Mouse (Mus musculus): ENCODE data around the gene Ccn1. TPM values are rescaled to one million over a fixed set of nuclear protein-coding genes. Genes with fewer than 3 reads are reported as not detected.

Ccn1 gene
- total RNA-seq, 2 experiments from 2014 or later: 4.4 TPM

DNA sequence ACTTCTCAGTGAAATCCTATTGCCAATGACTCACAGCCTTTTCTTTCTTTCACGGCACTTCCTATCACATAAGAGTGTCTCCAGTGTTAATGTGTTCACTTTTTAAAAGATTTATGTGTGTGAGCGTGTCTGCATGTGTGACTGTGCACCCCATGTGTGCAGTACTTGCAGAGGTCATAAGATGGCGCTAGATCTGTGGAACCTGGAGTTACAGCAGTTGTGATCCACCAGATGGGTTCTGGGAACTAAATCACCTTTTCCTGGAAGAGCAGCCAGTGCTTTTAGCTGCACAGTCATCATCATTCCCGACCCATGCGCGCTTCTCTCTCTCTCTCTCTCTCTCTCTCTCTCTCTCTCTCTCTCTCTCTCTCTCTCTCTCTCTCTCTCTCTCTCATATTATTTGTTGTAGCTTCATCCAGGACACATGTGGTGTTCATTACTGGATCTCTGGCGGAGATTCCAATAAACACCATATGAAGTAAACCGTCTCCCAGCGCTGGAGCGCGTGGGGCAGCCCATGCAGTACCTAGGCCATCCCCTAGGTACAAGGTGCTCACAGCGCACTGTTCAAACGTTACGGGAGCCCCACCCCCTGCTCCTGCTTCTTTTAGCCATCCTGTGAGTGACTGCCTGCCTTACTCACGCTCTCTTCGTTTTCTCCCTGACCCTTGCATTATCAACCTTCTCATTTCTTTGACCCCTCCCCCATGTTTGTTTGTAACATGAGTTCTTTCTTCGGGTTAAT lies 30.0 kb downstream of the Ccn1 start:
- DNase-seq: no peak

DNA sequence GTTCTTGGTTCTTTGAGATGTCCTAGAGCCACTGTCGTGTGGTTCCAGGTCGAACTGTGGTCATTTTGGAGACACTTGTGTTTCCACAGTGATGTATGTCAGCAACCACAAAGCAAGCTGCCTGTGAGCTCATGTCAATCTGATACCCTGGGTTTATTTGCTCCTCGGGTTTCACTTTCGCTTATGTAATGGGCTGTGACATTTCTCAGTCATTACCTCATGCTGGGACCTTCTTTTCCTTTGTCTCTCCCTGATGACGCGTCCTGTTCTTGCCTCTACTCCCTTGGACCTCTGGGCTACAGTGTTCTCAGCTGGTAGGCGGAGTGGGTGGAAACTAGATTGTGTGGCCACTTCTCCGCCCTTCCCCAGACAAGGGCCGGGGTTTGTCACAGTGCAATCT lies 31.5 kb downstream of the Ccn1 start:
- DNase-seq: no peak

DNA sequence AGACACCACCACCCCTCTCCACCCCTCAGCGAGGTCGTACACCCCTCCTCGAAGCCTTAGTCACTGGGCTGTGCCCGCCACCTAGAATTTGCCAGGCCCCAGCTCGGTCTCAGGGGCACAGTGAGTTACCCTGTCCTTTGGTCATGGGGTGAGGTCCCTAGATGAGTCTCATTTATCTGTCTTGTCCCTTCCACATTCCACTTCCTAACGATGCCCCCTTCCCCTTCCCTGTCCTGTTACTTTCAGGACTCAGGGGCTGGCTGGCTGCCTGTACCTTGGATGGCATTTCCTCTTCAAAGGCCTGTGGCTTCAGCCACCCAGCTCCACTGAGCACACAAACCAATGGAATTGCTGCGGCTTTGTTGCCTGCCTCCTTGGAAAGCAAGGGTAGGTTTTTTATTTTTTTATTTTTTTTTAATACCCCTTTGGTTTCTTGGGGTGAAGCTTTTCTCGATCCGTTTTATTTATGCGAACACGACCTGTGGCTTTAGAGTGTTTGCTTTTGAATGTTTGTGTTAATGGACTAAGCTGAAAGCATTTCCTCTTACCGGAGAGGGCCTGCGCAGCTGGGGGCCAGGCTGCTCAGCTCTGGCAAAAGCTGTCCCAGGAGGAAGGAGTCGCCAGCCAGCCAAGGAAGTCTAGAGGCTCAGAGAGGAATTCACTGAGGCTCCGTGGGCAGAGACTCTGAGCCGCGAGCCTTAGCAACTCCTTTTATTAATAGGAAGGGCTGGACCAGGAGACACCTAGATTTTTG lies 35.2 kb downstream of the Ccn1 start:
- no peak for DNase-seq

DNA sequence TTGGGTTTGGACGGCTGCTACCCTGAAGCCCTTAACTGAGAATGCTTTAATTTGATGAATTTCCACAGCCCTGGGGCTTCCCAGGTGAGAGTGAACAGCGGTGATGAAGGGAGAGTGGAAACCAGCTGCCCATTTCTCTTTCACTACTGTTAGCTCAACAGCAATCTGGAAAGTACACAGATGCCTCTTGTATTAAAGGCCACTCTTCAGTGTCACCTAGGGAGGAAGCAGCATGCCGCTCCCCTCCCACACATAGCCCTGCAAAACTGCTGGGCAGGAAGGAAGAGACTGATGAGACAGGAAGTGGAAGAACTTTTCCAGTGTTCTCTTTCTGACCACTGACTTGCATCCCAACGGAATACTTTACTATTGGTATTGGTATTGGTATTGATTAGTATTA lies 36.5 kb downstream of the Ccn1 start:
- no peak for DNase-seq

DNA sequence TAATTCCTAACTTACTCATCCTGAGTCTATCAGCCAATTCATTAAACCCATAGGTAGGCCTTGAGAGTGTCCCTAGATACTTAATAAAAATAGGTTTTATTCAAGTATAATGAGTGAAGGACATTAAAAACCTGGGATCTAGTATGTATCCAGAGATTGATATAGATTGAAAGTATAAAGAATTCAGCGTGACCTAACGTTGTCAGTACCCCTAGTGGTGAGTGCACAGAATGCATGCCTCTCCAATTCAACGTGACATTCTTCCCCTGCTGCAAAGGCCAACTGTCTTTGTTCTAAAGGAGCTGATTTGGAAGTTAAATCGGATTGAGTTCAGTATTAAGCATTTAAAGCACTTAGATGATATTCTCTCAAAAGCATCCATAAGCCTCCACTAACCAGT lies 37.1 kb downstream of the Ccn1 start:
- DNase-seq: no peak

DNA sequence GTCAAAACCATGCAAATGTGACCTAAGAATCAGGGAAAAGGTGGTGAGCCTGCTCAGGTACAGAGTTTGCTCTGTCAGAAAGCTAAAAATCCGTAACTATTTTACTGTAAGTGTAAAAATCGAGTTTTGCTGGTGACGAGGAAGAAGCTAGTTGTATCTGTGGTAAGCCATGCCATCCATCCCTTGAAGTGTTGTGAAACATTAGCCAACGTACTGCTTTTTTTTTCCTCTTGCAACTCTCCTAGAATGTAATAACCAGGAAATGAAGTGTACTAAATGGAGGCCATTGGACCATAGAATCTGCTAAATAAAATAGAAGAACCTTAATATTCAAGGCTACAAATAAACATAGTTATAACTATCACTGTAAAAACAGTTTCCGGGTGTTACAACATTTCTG lies 41.5 kb downstream of the Ccn1 start:
- no peak for DNase-seq

DNA sequence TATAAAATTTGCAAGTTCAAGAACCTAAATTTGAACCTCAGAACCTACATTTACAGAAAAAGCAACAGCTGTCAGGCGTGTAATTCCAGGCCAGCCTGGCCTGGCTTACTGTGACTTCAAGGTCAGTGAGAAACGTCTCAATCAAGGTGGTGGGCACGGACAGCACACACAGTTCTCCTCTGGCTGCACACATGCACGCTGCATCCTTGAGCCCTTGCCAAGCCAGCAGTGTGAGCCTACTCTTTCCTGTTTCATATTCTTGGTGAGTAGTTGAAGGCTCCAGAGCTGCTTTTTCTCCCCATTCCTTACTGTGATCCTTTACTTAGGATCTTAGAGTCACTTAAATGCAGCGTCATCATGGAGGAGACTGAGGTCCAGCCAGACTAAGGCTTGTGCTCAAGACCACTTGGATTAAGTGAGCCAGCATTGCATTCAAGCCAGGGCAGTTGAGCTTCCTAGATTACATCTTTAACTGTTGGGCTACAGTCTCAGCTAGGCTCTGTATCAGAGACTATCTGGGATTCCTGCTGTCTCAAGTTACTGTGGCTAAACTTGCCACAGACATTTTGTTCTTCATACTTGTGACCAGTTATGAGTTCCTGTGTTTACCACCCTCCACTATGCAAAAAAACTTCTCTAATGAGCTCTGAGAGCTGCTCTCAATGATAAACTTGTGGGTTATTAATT lies 44.2 kb downstream of the Ccn1 start:
- DNase-seq: no peak

DNA sequence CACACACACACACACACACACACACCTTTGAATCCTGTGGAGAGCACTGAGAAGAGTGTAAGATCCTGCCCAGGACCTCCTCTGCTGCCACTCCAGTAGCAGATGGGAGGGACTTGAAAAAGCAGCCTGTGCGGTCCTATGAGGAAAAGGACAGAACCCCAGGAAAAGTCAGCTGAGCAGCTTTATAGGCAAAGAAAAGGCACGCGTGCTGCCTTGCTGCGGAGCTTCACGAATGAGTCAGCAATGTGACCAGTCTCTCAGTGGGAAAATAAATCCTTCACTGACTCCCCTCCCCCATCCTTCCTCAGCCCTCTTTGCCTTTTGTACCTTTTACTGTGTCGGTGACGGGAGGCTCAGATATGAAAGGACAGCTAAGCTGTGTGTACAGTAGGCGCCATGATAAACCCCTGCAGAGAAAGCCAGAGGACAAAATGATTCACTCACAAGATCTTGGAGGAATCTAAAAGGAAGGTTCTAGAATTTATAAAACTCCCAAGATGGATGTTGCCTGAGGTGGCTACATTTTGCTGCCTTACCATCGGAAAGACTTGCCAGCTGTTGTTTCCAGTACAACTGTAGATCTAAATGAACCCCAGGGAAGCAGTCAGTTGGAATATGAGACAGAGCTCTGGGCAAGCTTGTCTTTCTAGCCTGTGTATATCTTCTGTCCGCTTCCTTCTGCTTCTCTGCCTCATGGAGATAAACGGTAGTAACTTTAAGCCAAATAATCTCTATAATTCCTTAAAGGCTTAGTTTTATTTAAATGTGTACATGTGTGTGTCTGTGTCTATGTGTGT lies 47.2 kb downstream of the Ccn1 start:
- no peak for DNase-seq

DNA sequence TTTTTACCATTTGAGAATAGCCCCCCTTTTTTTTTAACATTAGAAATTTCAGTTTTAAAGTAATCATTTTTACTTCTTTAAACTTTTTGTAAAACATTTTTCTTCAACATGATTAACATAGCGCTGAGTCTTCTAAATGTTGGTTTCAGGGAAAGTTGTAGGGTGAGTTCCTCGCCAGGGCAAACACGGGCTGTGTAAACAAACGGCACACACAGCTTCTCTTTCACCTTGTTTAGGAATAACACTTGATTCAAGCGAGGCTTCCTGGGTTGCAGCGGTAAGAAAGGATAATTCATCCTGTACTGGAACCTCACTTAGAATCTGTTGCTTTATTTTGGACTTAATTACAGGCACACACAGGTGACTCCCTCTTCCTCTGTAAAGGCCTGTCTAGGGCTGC lies 48.4 kb downstream of the Ccn1 start:
- DNase-seq: no peak

DNA sequence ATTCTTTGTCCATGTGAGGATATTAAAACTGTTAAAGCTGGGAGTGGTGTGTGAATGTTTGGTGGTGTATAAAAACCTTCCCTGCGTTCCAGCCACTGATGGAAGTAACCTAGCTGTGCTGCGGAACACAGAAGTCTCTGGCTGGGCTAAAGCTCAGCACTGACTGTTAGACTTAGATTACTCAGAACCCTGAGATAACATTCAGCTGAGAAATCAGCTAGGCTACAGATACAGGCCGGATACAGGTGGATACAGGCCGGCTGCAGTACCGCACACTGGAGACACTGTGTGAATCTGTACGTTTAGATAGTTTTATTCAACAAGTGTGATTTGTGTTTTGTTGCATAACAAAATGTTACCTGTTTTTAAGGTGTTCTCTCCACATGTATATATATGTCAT lies 49.0 kb downstream of the Ccn1 start:
- no peak for DNase-seq

DNA sequence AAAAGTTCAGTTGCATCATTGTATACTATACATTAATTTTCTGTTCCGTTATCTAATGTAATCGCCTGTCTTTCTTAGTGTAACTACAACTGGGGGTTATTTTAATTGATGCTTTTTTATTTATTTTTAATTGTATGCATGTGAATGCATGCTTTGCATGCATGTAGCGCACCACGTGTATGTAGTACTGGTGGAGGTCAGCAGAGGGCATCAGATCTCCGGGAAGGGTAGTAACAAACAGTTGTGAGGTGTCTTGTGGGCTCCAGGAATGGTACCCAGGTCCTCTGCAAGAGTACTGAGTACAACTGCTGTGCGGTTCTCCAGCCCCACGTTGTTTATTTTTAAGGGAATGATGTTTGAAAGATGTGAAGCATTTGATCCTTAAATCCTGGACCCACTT lies 50.7 kb downstream of the Ccn1 start:
- DNase-seq: no peak

Other genes with a start within 250 kb of the Ccn1 start
- gene Znhit6, start 73.8 kb downstream of the Ccn1 start, total RNA-seq (2021): 10 to 100 TPM; 13.7 to 17.7 TPM
- gene Ddah1, start 108.7 kb upstream of the Ccn1 start, total RNA-seq (2021): 10 to 100 TPM; 53.1 to 56.2 TPM